Mouse (Mus musculus) adrenal gland, postnatal 25 days (tissue): ENCODE data around the gene Tmod3. TPM values are rescaled to one million over a fixed set of nuclear protein-coding genes. Genes with fewer than 3 reads are reported as not detected.
A peak's percentile ranks its signal among the peaks of the same experiment; 100 is the strongest.

Source experiments
- DNase-seq: peaks from one replicate; pipeline ENCODE4 v3.0.0; 2021; ENCODE audit warnings: mixed read lengths
- long read RNA-seq: library from polyadenylated mRNA; stranded (forward); transcript quantifications from one replicate; pipeline ENCODE4 v2.0.0, GENCODE M21; 2021
- total RNA-seq: library from RNA; stranded (reverse); gene quantifications from 2 replicates; pipeline ENCODE4 v1.2.3, GENCODE M21; 2021

Tmod3 gene
- 44.1 and 65.6 TPM in 2 replicates for total RNA-seq
- long read RNA-seq, transcript Tmod3-201 (10 exons, 3,667 nt) = major isoform, 13 of 16 reads
- long read RNA-seq, partial matches to known transcripts = 2 of 16 reads
- long read RNA-seq, other reads (novel, unspliced or antisense) = 1 of 16 reads

DNA sequence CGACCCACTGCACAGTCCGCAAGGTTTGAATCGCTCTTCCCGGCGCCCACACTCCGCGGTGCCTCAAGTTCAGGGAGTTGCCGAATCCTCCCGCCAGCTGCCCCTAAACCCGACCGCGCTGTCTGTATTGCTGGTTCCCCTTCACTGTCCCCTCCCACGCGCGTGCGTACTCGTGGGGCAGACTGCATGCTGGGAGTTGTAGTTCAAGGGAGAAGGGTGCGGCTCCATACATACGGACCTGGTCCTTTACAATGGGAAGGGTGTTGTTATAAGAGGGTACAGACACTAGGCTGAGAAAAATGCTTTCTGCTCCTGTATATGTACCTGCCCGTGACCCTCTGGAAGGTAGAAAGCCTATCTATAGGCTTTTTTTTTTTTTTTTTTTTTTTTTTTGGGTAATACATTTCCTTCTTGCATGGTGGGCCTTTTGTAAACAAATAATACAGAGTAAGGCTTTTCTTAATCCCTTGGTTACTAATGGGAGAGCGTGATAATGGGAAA lies at the start of gene Tmod3:
Gene Tmod3, minus strand, starts transcription at position 146 of the 501 bp plus-strand sequence.
- DNase-seq = peak; percentile 96

DNA sequence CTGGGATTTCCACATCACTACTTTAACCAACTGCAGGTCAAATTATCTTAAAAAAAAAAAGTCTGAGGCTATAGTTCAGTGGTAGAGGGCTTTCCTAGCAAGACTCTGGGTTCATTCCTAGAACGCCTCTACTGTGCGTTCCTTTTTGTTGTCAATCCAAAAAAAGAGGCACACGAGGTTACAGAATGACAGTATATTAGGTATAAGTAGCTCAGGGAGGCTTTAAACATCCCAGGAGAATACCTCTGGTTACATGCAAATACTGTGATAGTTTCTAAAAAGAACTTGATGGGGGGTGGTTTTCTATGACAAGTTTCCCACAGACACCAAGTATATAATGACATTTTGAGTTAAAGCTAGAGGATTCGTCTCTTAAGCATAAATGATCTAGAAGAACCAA lies 48.0 kb upstream of the Tmod3 start:
- DNase-seq = no peak

- no peak for DNase-seq
These were observed 42.1 kb upstream of the Tmod3 start for GRCm38 (mm10) chr9:75601510-75601909.

DNA sequence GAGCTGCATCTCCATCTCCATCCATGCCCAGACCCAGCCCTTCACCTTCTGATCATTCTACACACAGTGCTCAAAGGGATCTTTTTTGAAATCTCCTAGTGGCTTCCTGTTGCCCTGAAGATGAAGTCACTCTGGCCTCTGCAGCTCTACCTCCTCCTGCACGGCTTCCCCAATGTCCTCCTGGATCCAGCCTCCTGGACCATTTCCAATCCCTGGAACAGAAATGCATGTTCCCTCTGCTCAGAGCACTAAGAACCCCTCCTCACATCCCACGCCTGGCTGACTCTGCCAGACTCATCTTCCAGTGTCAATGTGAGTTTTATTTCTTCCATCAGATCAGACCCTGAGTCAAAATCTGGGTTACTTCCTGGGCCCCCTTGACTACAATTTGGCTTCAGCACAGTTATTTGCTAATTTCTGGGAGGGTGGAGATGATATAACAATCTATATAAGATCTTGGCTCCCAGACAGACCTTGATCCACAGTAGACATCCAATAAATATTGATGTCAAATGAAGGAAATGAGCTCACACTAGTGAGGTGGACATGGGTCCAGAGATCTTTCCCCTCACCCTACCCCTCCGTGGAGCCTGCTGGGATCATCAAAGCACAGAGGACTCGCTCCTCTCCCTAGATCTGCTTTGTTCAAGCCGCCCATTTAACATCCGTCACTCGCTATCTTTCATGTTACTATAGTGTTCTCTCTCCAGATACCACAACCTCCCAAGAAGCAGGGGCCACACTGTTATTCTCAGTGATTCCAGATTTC lies 40.9 kb upstream of the Tmod3 start:
- DNase-seq = no peak

- DNase-seq = peak; percentile 6
These were observed 39.9 kb upstream of the Tmod3 start for GRCm38 (mm10) chr9:75599191-75599841.

- no peak for DNase-seq
These were observed 38.1 kb upstream of the Tmod3 start for GRCm38 (mm10) chr9:75597596-75597995.

GRCm38 (mm10) chr9:75597036-75597435 lies 37.6 kb upstream of the Tmod3 start:
- no peak for DNase-seq

- DNase-seq = no peak
These were observed 34.0 kb upstream of the Tmod3 start for GRCm38 (mm10) chr9:75593481-75593880.

DNA sequence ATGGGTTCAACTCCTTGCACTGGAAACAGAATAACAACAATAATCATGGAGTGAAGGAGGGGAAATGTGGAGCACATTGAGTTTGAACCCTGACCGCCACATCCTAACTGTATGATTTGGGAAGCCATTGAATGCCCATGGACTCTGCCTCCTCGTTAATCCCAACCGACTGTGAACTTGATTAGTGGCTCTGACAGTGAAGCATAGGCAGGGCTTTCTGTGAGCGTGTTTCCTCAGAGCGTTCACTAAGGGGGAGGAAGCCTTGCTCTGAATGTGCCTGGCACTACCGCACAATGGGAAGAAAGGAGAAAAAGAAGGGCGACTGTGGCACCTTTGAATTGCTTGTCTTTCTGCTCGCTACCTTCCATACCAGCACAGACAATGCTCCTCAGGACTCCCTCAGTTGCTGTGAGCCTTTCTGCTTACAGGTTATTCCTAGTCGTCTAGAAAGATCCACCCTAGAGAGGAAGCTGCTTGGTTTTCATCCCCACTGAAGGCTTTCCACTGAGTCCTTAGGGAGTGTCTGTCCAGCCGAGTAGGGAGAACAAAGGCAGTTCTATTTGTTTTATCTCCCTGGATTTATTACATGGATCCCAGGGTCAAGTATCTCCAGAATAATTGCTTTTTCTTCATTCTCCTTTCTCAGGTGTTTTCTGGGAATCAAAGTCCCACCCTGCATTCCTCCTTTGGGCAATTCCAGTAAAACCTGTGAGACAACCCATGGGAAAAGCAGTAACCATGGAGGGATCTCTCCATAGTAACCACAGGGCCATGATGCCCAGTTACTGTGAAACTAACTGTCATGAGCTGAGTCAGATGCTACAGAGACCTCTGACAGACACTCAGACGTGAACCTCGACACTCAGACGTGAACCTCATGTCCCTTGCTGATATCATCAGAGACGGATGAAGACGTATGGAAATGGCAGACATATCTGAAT lies 30.7 kb upstream of the Tmod3 start:
- no peak for DNase-seq

DNA sequence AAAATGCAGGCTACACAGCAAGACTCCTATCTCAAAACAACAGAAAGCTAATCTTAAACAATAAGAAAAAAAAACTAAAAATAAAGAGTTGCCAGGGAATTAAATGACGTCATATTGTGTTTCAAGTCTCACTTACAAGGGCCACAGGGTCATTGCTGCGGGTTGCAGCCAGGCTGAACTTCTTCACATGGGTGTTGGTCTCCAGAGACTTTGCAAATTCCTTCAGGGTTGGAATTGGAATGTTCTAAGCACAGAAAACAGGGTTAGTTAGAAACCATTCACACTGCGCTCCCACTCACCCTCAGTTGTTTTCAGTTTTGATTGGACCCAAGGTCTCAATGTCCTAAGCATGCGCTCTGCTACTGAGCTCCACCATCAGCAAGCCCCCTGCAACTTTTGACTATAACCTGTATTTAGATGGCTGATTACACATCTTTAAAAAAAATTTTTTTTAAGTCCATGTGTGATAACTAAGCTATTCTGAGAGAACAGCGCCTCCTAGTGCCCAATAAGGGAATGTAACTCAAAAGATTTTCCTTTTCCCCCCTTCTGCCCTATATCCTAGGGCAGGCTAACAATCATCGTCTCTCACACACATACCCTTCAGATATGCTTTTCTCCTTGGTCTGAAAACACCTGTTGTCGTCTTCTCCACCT lies 22.4 kb upstream of the Tmod3 start:
- DNase-seq = no peak

GRCm38 (mm10) chr9:75579321-75579720 lies 19.9 kb upstream of the Tmod3 start:
- DNase-seq = no peak

- DNase-seq = no peak
These were observed 11.8 kb upstream of the Tmod3 start for GRCm38 (mm10) chr9:75571036-75571942.

DNA sequence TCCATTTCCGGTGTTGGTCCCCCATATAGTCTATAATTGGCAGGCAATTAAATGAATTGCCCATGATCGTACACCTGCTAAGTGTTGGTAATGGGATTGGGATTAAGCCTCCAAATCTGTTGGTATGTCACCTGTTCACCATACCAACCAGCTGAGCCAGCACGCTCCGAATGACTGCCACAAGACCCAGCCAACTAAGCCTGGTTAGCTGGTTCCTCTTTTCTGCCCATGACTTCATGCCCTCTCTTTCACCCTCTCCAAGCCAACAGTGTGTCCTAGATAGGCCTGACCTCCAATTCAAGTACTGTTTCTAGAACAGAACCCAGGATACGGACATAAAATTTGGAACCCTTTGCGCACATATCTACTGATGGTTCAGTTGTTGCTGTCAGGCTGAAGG lies 8.9 kb upstream of the Tmod3 start:
- no peak for DNase-seq

DNA sequence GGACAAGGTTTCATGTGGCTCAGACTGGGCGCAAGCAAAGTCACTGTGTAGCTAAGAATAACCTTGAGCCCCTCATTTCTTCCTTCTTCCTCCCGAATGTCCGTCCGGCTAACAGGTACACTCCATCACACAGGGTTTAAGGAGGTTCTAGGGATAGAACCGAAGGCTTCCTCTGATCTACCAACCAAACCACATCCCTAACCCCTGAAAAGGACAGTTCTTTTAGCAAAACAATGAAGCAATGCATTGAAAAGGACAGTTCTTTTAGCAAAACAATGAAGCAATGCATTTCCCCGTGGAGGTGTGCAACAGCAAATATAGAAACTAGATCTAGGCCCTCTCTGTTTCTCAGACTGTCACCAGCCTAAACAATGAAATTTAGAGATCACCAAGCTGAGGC lies 5.4 kb upstream of the Tmod3 start:
- no peak for DNase-seq

- DNase-seq = no peak
These were observed 4.2 kb upstream of the Tmod3 start for GRCm38 (mm10) chr9:75563622-75564021.

DNA sequence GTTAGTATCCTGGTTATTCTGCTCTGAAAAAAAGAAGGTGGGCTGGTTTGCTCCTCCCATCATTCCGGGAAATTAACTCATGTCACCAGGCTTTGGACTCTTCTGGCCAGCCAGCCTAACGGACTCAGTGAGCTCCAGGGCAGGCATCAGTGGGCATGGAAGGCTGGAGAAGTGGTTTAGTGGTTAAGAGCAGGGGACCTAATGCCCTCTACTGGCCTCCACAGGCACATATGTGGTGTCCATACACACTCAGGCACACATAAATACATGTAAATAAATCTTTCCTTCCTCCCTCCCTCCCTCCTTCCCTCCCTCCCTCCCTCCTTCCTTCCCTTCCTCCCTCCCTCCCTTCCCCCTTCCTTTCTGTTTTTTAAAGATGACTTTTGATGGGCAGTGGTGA lies 3.7 kb upstream of the Tmod3 start:
- no peak for DNase-seq

GRCm38 (mm10) chr9:75561040-75561669 lies 1.7 kb upstream of the Tmod3 start:
- DNase-seq = no peak

DNA sequence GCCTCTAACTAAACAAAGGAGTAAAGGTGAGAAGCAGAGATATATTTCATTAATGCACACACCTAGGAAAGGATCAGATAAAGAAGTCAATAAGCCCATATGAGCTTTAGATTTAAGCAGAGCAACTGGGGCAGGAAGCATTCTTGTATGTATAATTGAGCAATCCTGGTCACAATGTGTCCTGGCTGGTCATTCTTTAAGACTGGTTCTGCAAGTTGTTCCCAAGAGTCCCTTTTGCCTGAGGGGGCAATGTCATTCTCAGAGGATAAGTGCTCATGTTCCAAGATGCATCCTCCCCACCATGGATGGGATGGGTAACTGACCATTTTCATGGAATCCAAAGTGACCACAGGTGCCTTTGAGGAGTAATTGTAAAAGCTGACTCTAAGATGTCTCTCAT lies 896 bp upstream of the Tmod3 start:
- no peak for DNase-seq

DNA sequence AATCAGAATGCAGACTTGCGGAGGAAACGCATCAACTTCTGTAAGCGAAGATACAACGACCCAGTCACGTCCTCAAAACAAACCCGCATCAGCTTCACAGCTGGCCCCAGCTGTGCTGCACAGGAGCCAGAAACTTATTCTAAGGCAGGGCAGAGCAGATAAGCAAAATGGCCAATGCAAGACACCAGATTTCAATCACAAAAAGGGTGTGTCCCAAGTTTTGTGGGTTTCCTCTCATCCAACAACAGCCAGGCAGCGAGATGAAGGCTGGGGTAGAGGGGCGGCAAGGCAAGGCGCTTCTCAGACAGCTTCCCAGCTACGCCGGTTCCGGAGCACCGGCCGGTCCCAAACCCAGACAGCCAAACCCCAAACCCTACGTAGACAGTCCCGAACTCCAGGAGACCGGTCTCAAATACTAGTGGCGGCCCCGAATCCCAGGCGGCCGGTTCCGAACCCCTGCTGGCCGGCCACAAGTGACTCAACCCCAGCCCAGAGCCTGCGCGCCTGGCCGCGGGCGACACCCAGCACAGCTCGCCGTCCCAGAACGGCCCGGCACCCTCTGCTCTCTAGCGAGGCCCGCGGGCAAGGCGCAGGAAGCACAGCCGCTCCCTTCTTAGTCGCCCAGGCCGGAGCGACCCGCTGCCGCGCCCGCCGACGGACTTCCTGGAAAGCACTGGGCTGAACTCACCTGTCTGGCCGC lies 495 bp downstream of the Tmod3 start:
- DNase-seq = peak; percentile 68

DNA sequence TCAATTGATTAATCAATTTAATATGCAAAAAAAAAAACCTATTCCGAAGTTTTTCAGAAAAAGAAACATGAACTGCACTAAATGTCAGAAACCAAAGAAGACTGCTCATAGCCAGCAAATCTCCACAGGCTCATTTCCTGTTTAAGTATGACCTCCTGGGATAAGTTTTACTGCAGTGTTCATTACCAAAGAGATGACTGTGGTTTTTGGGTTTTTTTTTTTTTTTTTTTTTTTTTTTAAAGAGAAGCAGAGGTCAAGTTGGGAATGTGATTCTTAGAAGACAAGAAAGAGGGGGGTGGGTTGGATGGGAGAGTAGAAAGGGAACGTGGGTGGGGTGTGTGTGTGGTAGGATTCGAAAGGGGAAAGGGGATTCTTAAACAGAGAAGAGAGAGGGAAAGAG lies 1.1 kb downstream of the Tmod3 start:
- no peak for DNase-seq
